Mouse (Mus musculus) liver, adult 2 months (tissue): ENCODE results near the gene Cacng7.
"Not testable (repeated sequence)": the region's sequence is repeated elsewhere in the genome, so short reads cannot be mapped to it uniquely, and the experiment has no call there.

ENCODE experiments used
- CTCF ChIP-seq: fragments of 200-500 bp; IDR thresholded peaks from 2 replicates; pipeline ENCODE4 v1.5.1; 2011; ENCODE audit warnings: low read depth, low read length, control low read depth
- POLR2A ChIP-seq: fragments of 200-500 bp; IDR thresholded peaks from 2 replicates; pipeline ENCODE4 v1.6.1; 2011; ENCODE audit warnings: low read length, control low read depth; ENCODE audit not compliant: insufficient read depth; ENCODE audit errors: extremely low read depth

GRCm38 (mm10) chr7:3292271-3292670 is 40.5 kb upstream of the Cacng7 start:
- not testable (repeated sequence) for TF ChIP-seq CTCF, POLR2A
